Mouse (Mus musculus) left cerebral cortex, adult 2 months (tissue): ENCODE results near the gene Magi1. TPM values are rescaled to one million over a fixed set of nuclear protein-coding genes. Genes with fewer than 3 reads are reported as not detected.

ENCODE experiments used
- DNase-seq, 2 experiments: peaks; one replicate each; pipeline ENCODE4 v3.0.0; 2021 to 2022; ENCODE audit warnings: low spot score in 2 of 2, mixed read lengths in 1 of 2; ENCODE audit errors: extremely low spot score in 1 of 2
- H3K27ac ChIP-seq: fragments of 200-600 bp; 2 replicates; pipeline ENCODE4 v1.8.1; 2022
- H3K4me3 ChIP-seq: fragments of 200-600 bp; 2 replicates; pipeline ENCODE4 v1.8.1; 2022
- CTCF ChIP-seq: fragments of 200-600 bp; IDR thresholded peaks from 2 replicates; pipeline ENCODE4 v1.8.1; 2022; ENCODE audit warnings: antibody characterized with exemption, mild to moderate bottlenecking, moderate library complexity
- intact Hi-C: fragments of 180-260 bp; cut with DNase I; formaldehyde crosslinking; loops from one replicate; pipeline ENCODE4 v1.15.1; 2025
- total RNA-seq, 2 experiments: library from RNA; stranded (reverse); gene quantifications; 2 replicates each; pipeline ENCODE4 v1.2.3; 2021

The Magi1 gene
- total RNA-seq, 2 experiments from 2014 or later: 87.5 to 94.2 TPM

GRCm38 (mm10) chr6:93892922-93893321 lies 390.8 kb downstream of the Magi1 start:
- H3K27ac ChIP-seq: no peak overlapping the region

GRCm38 (mm10) chr6:93890011-93890410 lies 393.7 kb downstream of the Magi1 start:
- intact Hi-C loops: no loop called here
- TF ChIP-seq CTCF: no peak
- H3K27ac ChIP-seq: no peak overlapping the region
- DNase-seq: no peak
- H3K4me3 ChIP-seq: no peak overlapping the region

More at GRCm38 (mm10) chr6:93892922-93893321, 390.8 kb downstream of the Magi1 start:
- DNase-seq: no peak
- no peak for TF ChIP-seq CTCF
- intact Hi-C loops: no loop called here
- H3K4me3 ChIP-seq: no peak overlapping the region

GRCm38 (mm10) chr6:93877337-93877736 lies 406.4 kb downstream of the Magi1 start:
- no peak for DNase-seq
- Histone ChIP-seq H3K27ac (no peak overlapping the region), H3K4me3 (no peak overlapping the region)
- no peak for TF ChIP-seq CTCF
- intact Hi-C loops: no loop called here

- no peak for TF ChIP-seq CTCF
- DNase-seq: no peak
- Histone ChIP-seq H3K27ac (no peak overlapping the region; the same call in 1 of the 2 replicates), H3K4me3 (no peak overlapping the region)
- intact Hi-C loops: no loop called here
Measured at GRCm38 (mm10) chr6:93874936-93875335, 408.8 kb downstream of the Magi1 start.

- H3K4me3 ChIP-seq: no peak overlapping the region
- 0 out of 2 replicates have a peak overlapping the region, but pooled peaks have one; percentile 26 for H3K27ac ChIP-seq
- intact Hi-C loops: no loop called here
- no peak for DNase-seq
- no peak for TF ChIP-seq CTCF
Measured at GRCm38 (mm10) chr6:93874376-93874775, 409.3 kb downstream of the Magi1 start.

- no peak for TF ChIP-seq CTCF
- intact Hi-C loops: no loop called here
- no peak for DNase-seq
- Histone ChIP-seq H3K27ac (no peak overlapping the region), H3K4me3 (no peak overlapping the region)
Measured at GRCm38 (mm10) chr6:93873536-93873935, 410.2 kb downstream of the Magi1 start.

GRCm38 (mm10) chr6:93871516-93871915 lies 412.2 kb downstream of the Magi1 start:
- Histone ChIP-seq H3K4me3 (no peak overlapping the region), H3K27ac (no peak overlapping the region)
- no peak for DNase-seq
- TF ChIP-seq CTCF: no peak
- intact Hi-C loops: no loop called here

GRCm38 (mm10) chr6:93870023-93870422 lies 413.7 kb downstream of the Magi1 start:
- TF ChIP-seq CTCF: no peak
- Histone ChIP-seq H3K27ac (no peak overlapping the region), H3K4me3 (no peak overlapping the region)
- intact Hi-C loops: no loop called here
- no peak for DNase-seq

GRCm38 (mm10) chr6:93862263-93862662 lies 421.5 kb downstream of the Magi1 start:
- Histone ChIP-seq H3K27ac (no peak overlapping the region), H3K4me3 (no peak overlapping the region)
- intact Hi-C loops: no loop called here
- no peak for DNase-seq
- TF ChIP-seq CTCF: no peak

GRCm38 (mm10) chr6:93856783-93857182 lies 426.9 kb downstream of the Magi1 start:
- intact Hi-C loops: loop anchor here (10.0 kb wide), 1 partner anchor 108 kb away; no protein-coding TSS in a partner anchor
- no peak for DNase-seq
- TF ChIP-seq CTCF: no peak
- no peak overlapping the region for H3K4me3 ChIP-seq
- peak overlapping the region; percentile 80 for H3K27ac ChIP-seq

GRCm38 (mm10) chr6:93855806-93856641 lies 427.7 kb downstream of the Magi1 start:
- DNase-seq: peak; percentile 31 to 41

GRCm38 (mm10) chr6:93848942-93849790 lies 434.6 kb downstream of the Magi1 start:
- no peak overlapping the region for H3K4me3 ChIP-seq
- no peak overlapping the region for H3K27ac ChIP-seq
- DNase-seq: no peak
- TF ChIP-seq CTCF: no peak
- intact Hi-C loops: loop anchor here (5.0 kb wide), 1 partner anchor 62 kb away; no protein-coding TSS in a partner anchor

More at GRCm38 (mm10) chr6:93855806-93856641, 427.7 kb downstream of the Magi1 start:
- no peak for TF ChIP-seq CTCF
- peak overlapping the region; percentile 80 for H3K27ac ChIP-seq
- H3K4me3 ChIP-seq: no peak overlapping the region
- intact Hi-C loops: loop anchor here (10.0 kb wide), 1 partner anchor 109 kb away; no protein-coding TSS in a partner anchor
